Mouse (Mus musculus) midbrain, postnatal 0 days (tissue): ENCODE results near the gene Nrp2. TPM values are rescaled to one million over a fixed set of nuclear protein-coding genes. Genes with fewer than 3 reads are reported as not detected.

Experiments used
- ATAC-seq: fragments of 200-750 bp; cut with Nextera tagmentation; 2 replicates; pipeline ENCODE4 v1.8.0; 2017; ENCODE audit warnings: moderate number of reproducible peaks, mild to moderate bottlenecking, moderate TSS enrichment, moderate library complexity; ENCODE audit not compliant: low FRiP score
- DNase-seq: peaks from one replicate; pipeline ENCODE4 v3.0.0-alpha.2; 2015; ENCODE audit warnings: low spot score
- H3K27ac ChIP-seq: fragments of 300-500 bp; sonication (generic); 2 replicates; pipeline ENCODE4 v1.5.1; 2014; ENCODE audit warnings: low read depth, mild to moderate bottlenecking, low read length, mixed read lengths
- H3K27me3 ChIP-seq: fragments of 300-500 bp; sonication (generic); 2 replicates; pipeline ENCODE4 v1.6.1; 2014; ENCODE audit warnings: low read length, control low read depth, mixed read lengths; ENCODE audit not compliant: insufficient read depth
- H3K36me3 ChIP-seq: fragments of 300-500 bp; sonication (generic); 2 replicates; pipeline ENCODE4 v1.6.1; 2014; ENCODE audit warnings: low read length, control low read depth, mixed read lengths; ENCODE audit not compliant: insufficient read depth
- H3K4me1 ChIP-seq: fragments of 300-500 bp; sonication (generic); 2 replicates; pipeline ENCODE4 v1.6.1; 2014; ENCODE audit warnings: mild to moderate bottlenecking, control low read depth, antibody characterized with exemption, low read length, mixed read lengths; ENCODE audit not compliant: insufficient read depth
- H3K4me2 ChIP-seq: fragments of 300-500 bp; sonication (generic); 2 replicates; pipeline ENCODE4 v1.6.1; 2014; ENCODE audit warnings: low read depth, mild to moderate bottlenecking, low read length, mixed read lengths; ENCODE audit not compliant: poor library complexity, severe bottlenecking
- H3K4me3 ChIP-seq: fragments of 300-500 bp; sonication (generic); 2 replicates; pipeline ENCODE4 v1.5.1; 2014; ENCODE audit warnings: low read depth, mild to moderate bottlenecking, low read length, moderate library complexity
- H3K9ac ChIP-seq: fragments of 300-500 bp; sonication (generic); replicated peaks from 2 replicates; pipeline ENCODE4 v1.6.1; 2014; ENCODE audit warnings: mild to moderate bottlenecking, low read length, moderate library complexity, mixed read lengths; ENCODE audit not compliant: poor library complexity, severe bottlenecking
- H3K9me3 ChIP-seq: fragments of 300-500 bp; sonication (generic); 2 replicates; pipeline ENCODE4 v1.6.1; 2016; ENCODE audit warnings: low read length, control low read depth
- CTCF ChIP-seq: IDR thresholded peaks from 2 replicates; pipeline ENCODE4 v1.5.1; 2016; ENCODE audit warnings: antibody characterized with exemption, mild to moderate bottlenecking
- WGBS: fragments of 180-500 bp; shearing (Covaris S2); extraction: QIAGEN DNeasy Blood & Tissue Kit; methylation state at CpG from one replicate; pipeline ENCODE4 v1.1.7; 2014; 5-methylcytosine and 5-hydroxymethylcytosine counted together
- polyA plus RNA-seq: library from polyadenylated mRNA; unstranded; fragments of >200 nt; fragmentation: Nextera tagmentation; extraction: Ambion mirVana; gene quantifications from 2 replicates; pipeline ENCODE4 v1.2.1, GENCODE M21; 2015
- total RNA-seq: library from RNA; depleted of rRNA; stranded (reverse); fragments of >200 nt; gene quantifications from 2 replicates; pipeline ENCODE4 v1.2.3, GENCODE M21; 2014

The Nrp2 gene
- total and polyA plus RNA-seq, 2 experiments from 2014 or later = 17.1 to 56.7 TPM

GRCm38 (mm10) chr1:62831725-62832455 is 128.8 kb downstream of the Nrp2 start:
- Histone ChIP-seq H3K4me1 (no peaks in the 10 kb centered on the region), H3K4me3 (no peak overlapping the region), H3K27ac (no peak overlapping the region), H3K27me3 (no peaks in the 10 kb centered on the region), H3K4me2 (no peak overlapping the region), H3K9me3 (no peaks in the 10 kb centered on the region), H3K9ac (no peak overlapping the region), H3K36me3 (no peaks in the 10 kb centered on the region)
- 65% methylated on average over 6 of the region's 6 CpGs for WGBS
- no peak for TF ChIP-seq CTCF
- no peak for ATAC-seq
- no peak for DNase-seq

GRCm38 (mm10) chr1:62833356-62833755 is 130.3 kb downstream of the Nrp2 start:
- no peak for DNase-seq

GRCm38 (mm10) chr1:62834443-62835185 is 131.5 kb downstream of the Nrp2 start:
- 90% methylated on average over 1 of the region's 1 CpGs for WGBS
- Histone ChIP-seq H3K27ac (no peak overlapping the region), H3K36me3 (no peaks in the 10 kb centered on the region), H3K4me2 (no peak overlapping the region), H3K4me3 (no peak overlapping the region), H3K4me1 (no peaks in the 10 kb centered on the region), H3K9me3 (no peaks in the 10 kb centered on the region), H3K9ac (no peak overlapping the region), H3K27me3 (no peaks in the 10 kb centered on the region)
- DNase-seq = no peak
- no peak for ATAC-seq
- TF ChIP-seq CTCF = no peak

More at GRCm38 (mm10) chr1:62833356-62833755, 130.3 kb downstream of the Nrp2 start:
- H3K36me3 ChIP-seq = no peaks in the 10 kb centered on the region
- ATAC-seq = no peak
- no peaks in the 10 kb centered on the region for H3K4me1 ChIP-seq
- H3K27ac ChIP-seq = no peak overlapping the region
- no peak overlapping the region for H3K4me2 ChIP-seq
- no peaks in the 10 kb centered on the region for H3K27me3 ChIP-seq
- no peak overlapping the region for H3K4me3 ChIP-seq
- 97% methylated on average over 1 of the region's 1 CpGs for WGBS
- H3K9ac ChIP-seq = no peak overlapping the region
- H3K9me3 ChIP-seq = no peaks in the 10 kb centered on the region
- no peak for TF ChIP-seq CTCF

GRCm38 (mm10) chr1:62838083-62838482 is 135.0 kb downstream of the Nrp2 start:
- H3K9me3 ChIP-seq = no peaks in the 10 kb centered on the region
- no peaks in the 10 kb centered on the region for H3K4me1 ChIP-seq
- 84% methylated on average over 3 of the region's 3 CpGs for WGBS
- no peak overlapping the region for H3K4me2 ChIP-seq
- no peak overlapping the region for H3K4me3 ChIP-seq
- ATAC-seq (no peak), DNase-seq (no peak)
- H3K27me3 ChIP-seq = no peaks in the 10 kb centered on the region
- H3K9ac ChIP-seq = no peak overlapping the region
- no peak overlapping the region for H3K27ac ChIP-seq
- H3K36me3 ChIP-seq = no peaks in the 10 kb centered on the region
- no peak for TF ChIP-seq CTCF

GRCm38 (mm10) chr1:62838631-62839030 is 135.5 kb downstream of the Nrp2 start:
- H3K4me1 ChIP-seq = no peaks in the 10 kb centered on the region

GRCm38 (mm10) chr1:62843215-62843614 is 140.1 kb downstream of the Nrp2 start:
- H3K4me3 ChIP-seq = no peak overlapping the region
- no peak overlapping the region for H3K4me2 ChIP-seq
- H3K9ac ChIP-seq = no peak overlapping the region
- H3K36me3 ChIP-seq = no peaks in the 10 kb centered on the region
- no peaks in the 10 kb centered on the region for H3K9me3 ChIP-seq
- no peak for TF ChIP-seq CTCF
- WGBS = 88% methylated on average over 4 of the region's 4 CpGs
- no peaks in the 10 kb centered on the region for H3K4me1 ChIP-seq
- no peaks in the 10 kb centered on the region for H3K27me3 ChIP-seq
- no peak overlapping the region for H3K27ac ChIP-seq
- ATAC-seq = no peak
- DNase-seq = no peak

More at GRCm38 (mm10) chr1:62838631-62839030, 135.5 kb downstream of the Nrp2 start:
- H3K9me3 ChIP-seq = no peaks in the 10 kb centered on the region
- H3K9ac ChIP-seq = no peak overlapping the region
- H3K27me3 ChIP-seq = no peaks in the 10 kb centered on the region
- TF ChIP-seq CTCF = no peak
- DNase-seq (no peak), ATAC-seq (no peak)
- no peak overlapping the region for H3K27ac ChIP-seq
- no peaks in the 10 kb centered on the region for H3K36me3 ChIP-seq
- no peak overlapping the region for H3K4me3 ChIP-seq
- H3K4me2 ChIP-seq = no peak overlapping the region
- WGBS = 62% methylated on average over 2 of the region's 2 CpGs
